Mouse (Mus musculus): ENCODE results near the gene Tnfrsf13c.
"Not testable (repeated sequence)": the region's sequence is repeated elsewhere in the genome, so short reads cannot be mapped to it uniquely, and the experiment has no call there.

The Tnfrsf13c gene

GRCm38 (mm10) chr15:82223657-82224601, at the start of gene Tnfrsf13c:
Gene Tnfrsf13c, minus strand, starts transcription at chr15:82224369.
- DNase-seq (ENCODE audit: low read depth, low spot score): peak; percentile 92

- DNase-seq (ENCODE audit: low read depth, low spot score): no peak
Measured at GRCm38 (mm10) chr15:82272295-82272694, 48.1 kb upstream of the Tnfrsf13c start.

- DNase-seq (ENCODE audit: low read depth, low spot score): peak; percentile 60
Measured at GRCm38 (mm10) chr15:82271201-82271600, 47.0 kb upstream of the Tnfrsf13c start.

- DNase-seq (ENCODE audit: low read depth, low spot score): no peak
Measured at GRCm38 (mm10) chr15:82268783-82269182, 44.6 kb upstream of the Tnfrsf13c start.

GRCm38 (mm10) chr15:82268185-82268584, 44.0 kb upstream of the Tnfrsf13c start:
- DNase-seq (ENCODE audit: low read depth, low spot score): no peak

GRCm38 (mm10) chr15:82266356-82266755, 42.2 kb upstream of the Tnfrsf13c start:
- DNase-seq (ENCODE audit: low read depth, low spot score): peak; percentile 52

- peak; percentile 83 for DNase-seq (ENCODE audit: low read depth, low spot score)
Measured at GRCm38 (mm10) chr15:82259510-82259909, 35.3 kb upstream of the Tnfrsf13c start.

GRCm38 (mm10) chr15:82255944-82256383, 31.8 kb upstream of the Tnfrsf13c start:
- DNase-seq (ENCODE audit: low read depth, low spot score): no peak

- no peak for DNase-seq (ENCODE audit: low read depth, low spot score)
Measured at GRCm38 (mm10) chr15:82255248-82255647, 31.1 kb upstream of the Tnfrsf13c start.

- DNase-seq (ENCODE audit: low read depth, low spot score): no peak
Measured at GRCm38 (mm10) chr15:82252097-82252496, 27.9 kb upstream of the Tnfrsf13c start, which contains the start of gene 1500009C09Rik. Gene 1500009C09Rik, plus strand, starts transcription at chr15:82252397.

GRCm38 (mm10) chr15:82251579-82251978, 27.4 kb upstream of the Tnfrsf13c start:
- DNase-seq (ENCODE audit: low read depth, low spot score): peak; percentile 31

- no peak for DNase-seq (ENCODE audit: low read depth, low spot score)
Measured at GRCm38 (mm10) chr15:82247131-82247776, 23.1 kb upstream of the Tnfrsf13c start.

GRCm38 (mm10) chr15:82244805-82245161, 20.6 kb upstream of the Tnfrsf13c start:
- DNase-seq (ENCODE audit: low read depth, low spot score): not testable (repeated sequence)

GRCm38 (mm10) chr15:82244115-82244804, 20.1 kb upstream of the Tnfrsf13c start, which contains the start of gene Cenpm:
Gene Cenpm, minus strand, starts transcription at chr15:82244748.
- DNase-seq (ENCODE audit: low read depth, low spot score): peak; percentile 98

- no peak for DNase-seq (ENCODE audit: low read depth, low spot score)
Measured at GRCm38 (mm10) chr15:82243742-82244114, 19.6 kb upstream of the Tnfrsf13c start.

- DNase-seq (ENCODE audit: low read depth, low spot score): peak; percentile 50
Measured at GRCm38 (mm10) chr15:82243311-82243710, 19.1 kb upstream of the Tnfrsf13c start.

GRCm38 (mm10) chr15:82236565-82236964, 12.4 kb upstream of the Tnfrsf13c start:
- peak; percentile 83 for DNase-seq (ENCODE audit: low read depth, low spot score)

GRCm38 (mm10) chr15:82235661-82236060, 11.5 kb upstream of the Tnfrsf13c start:
- no peak for DNase-seq (ENCODE audit: low read depth, low spot score)

GRCm38 (mm10) chr15:82232651-82233050, 8.5 kb upstream of the Tnfrsf13c start:
- DNase-seq (ENCODE audit: low read depth, low spot score): peak; percentile 64

- peak; percentile 43 for DNase-seq (ENCODE audit: low read depth, low spot score)
Measured at GRCm38 (mm10) chr15:82231591-82232378, 7.6 kb upstream of the Tnfrsf13c start.

- peak; percentile 22 for DNase-seq (ENCODE audit: low read depth, low spot score)
Measured at GRCm38 (mm10) chr15:82231100-82231499, 6.9 kb upstream of the Tnfrsf13c start.

Data from A20 (cell line).